Mouse (Mus musculus) myocyte (in vitro differentiated cells): ENCODE data around the gene Btk. TPM values are rescaled to one million over a fixed set of nuclear protein-coding genes. Genes with fewer than 3 reads are reported as not detected.
A peak's percentile ranks its signal among the peaks of the same experiment; 100 is the strongest.

Experiments used
- H3K27me3 ChIP-seq: one replicate; pipeline ENCODE4 v1.6.1; 2011; ENCODE audit not compliant: control insufficient read depth, insufficient read depth, insufficient read length
- H3K36me3 ChIP-seq: one replicate; pipeline ENCODE4 v1.6.1; 2011; ENCODE audit not compliant: control insufficient read depth, insufficient read depth
- H3K4me2 ChIP-seq: one replicate; pipeline ENCODE4 v1.6.1; 2011; ENCODE audit warnings: low read depth, control low read depth
- H3K4me3 ChIP-seq: one replicate; pipeline ENCODE4 v1.5.1; 2011; ENCODE audit warnings: mild to moderate bottlenecking, control low read depth, moderate library complexity
- H3K79me2 ChIP-seq: one replicate; pipeline ENCODE4 v1.6.1; 2011; ENCODE audit not compliant: control insufficient read depth, insufficient read depth
- H3ac ChIP-seq: one replicate; pipeline ENCODE4 v1.6.1; 2011; ENCODE audit not compliant: control insufficient read depth, insufficient read length
- CEBPB ChIP-seq: IDR thresholded peaks from 2 replicates; pipeline ENCODE4 v1.6.1; 2011; ENCODE audit warnings: mild to moderate bottlenecking, moderate library complexity; ENCODE audit not compliant: poor library complexity, insufficient read depth, severe bottlenecking
- E2F4 ChIP-seq: IDR thresholded peaks from one replicate; pipeline ENCODE4 v1.6.1; 2011; ENCODE audit warnings: mild to moderate bottlenecking, control low read depth, moderate library complexity; ENCODE audit not compliant: insufficient read depth
- MAX ChIP-seq: IDR thresholded peaks from one replicate; pipeline ENCODE4 v1.6.1; 2011; ENCODE audit warnings: low read depth, mild to moderate bottlenecking, control low read depth
- MYOD1 ChIP-seq, 3 experiments: IDR thresholded peaks; one replicate each; pipeline ENCODE4 v1.6.1; 2011; ENCODE audit warnings: control low read depth in 2 of 3, low read depth in 2 of 3, mild to moderate bottlenecking in 2 of 3, moderate library complexity in 1 of 3; ENCODE audit not compliant: insufficient read length in 2 of 3, control insufficient read depth in 1 of 3
- MYOG ChIP-seq, 3 experiments: IDR thresholded peaks; one replicate each; pipeline ENCODE4 v1.6.1; 2011; ENCODE audit warnings: control low read depth in 2 of 3, low read depth in 2 of 3, mild to moderate bottlenecking in 2 of 3; ENCODE audit not compliant: insufficient read length in 2 of 3, control insufficient read depth in 1 of 3, insufficient read depth in 1 of 3
- POLR2A ChIP-seq: IDR thresholded peaks from one replicate; pipeline ENCODE4 v1.6.1; 2011; ENCODE audit warnings: low read depth, mild to moderate bottlenecking, control low read depth, moderate library complexity; ENCODE audit not compliant: insufficient read length
- POLR2AphosphoS2 ChIP-seq: IDR thresholded peaks from one replicate; pipeline ENCODE4 v1.6.1; 2011; ENCODE audit warnings: low read depth, control low read depth; ENCODE audit not compliant: insufficient read length
- REST ChIP-seq: IDR thresholded peaks from one replicate; pipeline ENCODE4 v1.6.1; 2011; ENCODE audit warnings: mild to moderate bottlenecking, control low read depth, moderate library complexity; ENCODE audit not compliant: insufficient read depth, insufficient read length
- SRF ChIP-seq: IDR thresholded peaks from one replicate; pipeline ENCODE4 v1.6.1; 2011; ENCODE audit warnings: low read depth; ENCODE audit not compliant: control insufficient read depth, insufficient read length
- TCF12 ChIP-seq: IDR thresholded peaks from one replicate; pipeline ENCODE4 v1.6.1; 2011; ENCODE audit warnings: mild to moderate bottlenecking, control low read depth; ENCODE audit not compliant: poor library complexity, insufficient read depth, severe bottlenecking
- TCF3 ChIP-seq: IDR thresholded peaks from one replicate; pipeline ENCODE4 v1.6.1; 2011; ENCODE audit warnings: low read depth, control low read depth; ENCODE audit not compliant: insufficient read length
- USF1 ChIP-seq: IDR thresholded peaks from one replicate; pipeline ENCODE4 v1.6.1; 2011; ENCODE audit warnings: low read depth, mild to moderate bottlenecking, control low read depth, moderate library complexity
- polyA plus RNA-seq: library from polyadenylated mRNA; unstranded; fragments of >200 nt; fragmentation: generic; extraction: Trizol; gene quantifications from one replicate; pipeline ENCODE4 v1.2.1, GENCODE M21; 2012; ENCODE audit warnings: missing spikeins

Gene Btk
- polyA plus RNA-seq, 1 experiment: not detected

DNA sequence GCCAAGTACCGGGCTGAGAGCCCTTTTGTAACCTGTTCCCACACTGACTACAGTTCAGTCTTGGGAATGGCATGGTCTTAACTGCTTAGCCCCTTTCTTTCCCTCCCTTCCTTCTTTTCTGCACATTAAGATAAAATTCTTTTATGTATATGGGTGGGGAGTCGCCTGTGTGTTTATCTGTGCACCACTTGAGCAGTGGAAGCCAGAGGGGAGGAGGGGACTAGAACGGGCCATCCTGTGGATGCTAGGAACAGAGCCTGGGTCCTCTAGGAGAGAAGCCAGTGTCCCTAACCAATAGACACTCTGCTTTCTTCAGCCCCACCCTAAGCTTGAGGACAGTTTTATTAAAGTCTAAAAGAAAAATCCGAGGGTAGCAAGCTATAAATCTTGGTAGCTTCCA, 27.6 kb upstream of the Btk start:
- no peaks in the 10 kb centered on the region for H3K36me3 ChIP-seq
- no peaks in the 10 kb centered on the region for H3K79me2 ChIP-seq
- no peak overlapping the region for H3K4me3 ChIP-seq
- no peaks in the 10 kb centered on the region for H3K27me3 ChIP-seq
- H3ac ChIP-seq: no peak overlapping the region
- TF ChIP-seq MAX: no peak
- no peak for TF ChIP-seq POLR2AphosphoS2
- TF ChIP-seq MYOG (IDR thresholded peaks at IDR 0.05; ENCODE audit: control insufficient read depth in 1 of 3, insufficient read depth in 1 of 3, insufficient read length in 2 of 3, low read depth in 2 of 3): no peak
- no peak for TF ChIP-seq CEBPB
- TF ChIP-seq MYOD1 (IDR thresholded peaks at IDR 0.05; ENCODE audit: control insufficient read depth in 1 of 3, insufficient read length in 2 of 3, low read depth in 2 of 3): no peak
- no peak for TF ChIP-seq E2F4
- TF ChIP-seq TCF3: no peak
- no peak for TF ChIP-seq TCF12
- TF ChIP-seq SRF: no peak
- no peak for TF ChIP-seq REST
- no peak for TF ChIP-seq POLR2A
- TF ChIP-seq USF1: no peak
- H3K4me2 ChIP-seq: no peak overlapping the region

GRCm38 (mm10) chrX:134609472-134609871, 26.1 kb upstream of the Btk start:
- H3K27me3 ChIP-seq: no peaks in the 10 kb centered on the region
- no peaks in the 10 kb centered on the region for H3K79me2 ChIP-seq
- H3ac ChIP-seq: no peak overlapping the region
- H3K36me3 ChIP-seq: no peaks in the 10 kb centered on the region
- TF ChIP-seq MAX (no peak), REST (no peak), E2F4 (no peak), SRF (no peak), USF1 (no peak), POLR2AphosphoS2 (no peak), CEBPB (no peak), TCF12 (no peak), MYOD1 (IDR thresholded peaks at IDR 0.05; ENCODE audit: control insufficient read depth in 1 of 3, insufficient read length in 2 of 3, low read depth in 2 of 3) (no peak), POLR2A (no peak), MYOG (IDR thresholded peaks at IDR 0.05; ENCODE audit: control insufficient read depth in 1 of 3, insufficient read depth in 1 of 3, insufficient read length in 2 of 3, low read depth in 2 of 3) (no peak), TCF3 (no peak)
- no peak overlapping the region for H3K4me2 ChIP-seq
- no peak overlapping the region for H3K4me3 ChIP-seq

GRCm38 (mm10) chrX:134601380-134602120, 18.2 kb upstream of the Btk start:
- H3K79me2 ChIP-seq: peaks cover 30% of the 10 kb centered on the region
- TF ChIP-seq USF1 (no peak), CEBPB (no peak), TCF12 (no peak), MYOD1 (IDR thresholded peaks at IDR 0.05; ENCODE audit: control insufficient read depth in 1 of 3, insufficient read length in 2 of 3, low read depth in 2 of 3) (no peak), REST (no peak)
- peak overlapping the region; percentile 76 for H3K4me2 ChIP-seq
- peak overlapping the region; percentile 55 for H3ac ChIP-seq
- peak overlapping the region; percentile 66 for H3K4me3 ChIP-seq
- no peaks in the 10 kb centered on the region for H3K36me3 ChIP-seq
- no peaks in the 10 kb centered on the region for H3K27me3 ChIP-seq

DNA sequence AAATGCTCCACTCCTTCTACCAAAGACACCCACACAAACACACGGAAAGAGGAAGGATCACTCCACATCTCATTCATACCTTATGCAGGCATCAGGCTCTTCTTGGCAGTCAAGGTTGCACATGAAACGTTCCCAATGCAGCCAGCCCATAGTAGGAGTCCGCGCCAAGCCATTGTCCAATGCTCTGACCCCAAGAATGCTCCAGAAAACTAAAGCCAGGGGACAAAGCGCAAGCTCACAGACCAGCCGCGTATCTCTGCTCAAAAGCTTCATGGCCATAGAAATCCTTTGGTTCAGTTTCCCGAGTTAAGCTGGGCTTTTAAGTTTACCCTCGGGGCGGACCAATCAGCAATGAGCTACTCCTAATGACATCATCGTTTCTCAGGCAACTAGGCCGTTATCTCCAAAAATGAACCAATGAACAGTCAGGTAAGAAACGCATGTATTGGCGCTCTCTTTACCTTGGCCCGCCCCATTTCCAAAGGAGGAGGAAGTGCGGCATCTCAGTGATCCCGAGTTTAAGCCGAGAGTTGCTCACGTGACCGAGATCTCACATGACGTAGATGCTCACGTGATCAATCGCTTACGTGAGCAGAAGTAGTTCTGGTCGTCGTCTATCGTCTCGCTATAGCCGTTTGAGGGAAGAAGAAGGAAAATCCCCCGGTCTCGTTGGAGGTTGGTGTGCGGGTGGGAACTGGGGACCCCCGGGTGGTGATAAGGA, 17.4 kb upstream of the Btk start, which contains the start of the genes Gla and Hnrnph2:
Gene Gla, minus strand, starts transcription at position 467 of the 721 bp plus-strand sequence.
Gene Hnrnph2, plus strand, starts transcription at position 521 of the 721 bp plus-strand sequence.
- peak; percentile 99 for TF ChIP-seq USF1
- TF ChIP-seq MYOG (IDR thresholded peaks at IDR 0.05; ENCODE audit: control insufficient read depth in 1 of 3, insufficient read depth in 1 of 3, insufficient read length in 2 of 3, low read depth in 2 of 3): no peak
- no peak for TF ChIP-seq CEBPB
- peak; percentile 41 for TF ChIP-seq SRF
- peak; percentile 31 for TF ChIP-seq POLR2A
- Histone ChIP-seq H3K4me2 (peak within 1 kb of the TSS; percentile 78), H3K4me3 (peak within 1 kb of the TSS; percentile 66), H3K27me3 (no peaks in the 10 kb centered on the region), H3K36me3 (no peaks in the 10 kb centered on the region), H3ac (peak within 1 kb of the TSS; percentile 55), H3K79me2 (peaks cover 30% of the 10 kb centered on the region)
